Mouse (Mus musculus) brain, embryonic 14.5 days (tissue): ENCODE measurements around the gene Anxa2. TPM values are rescaled to one million over a fixed set of nuclear protein-coding genes. Genes with fewer than 3 reads are reported as not detected.

Source experiments
- DNase-seq: peaks from one replicate; pipeline ENCODE4 v3.0.0-alpha.2; 2011; ENCODE audit warnings: low read depth
- CTCF ChIP-seq: fragments of 200-500 bp; IDR thresholded peaks from 2 replicates; pipeline ENCODE4 v1.5.1; 2012; ENCODE audit warnings: inconsistent platforms, mild to moderate bottlenecking, moderate library complexity, borderline replicate concordance; ENCODE audit not compliant: insufficient read depth, insufficient read length; ENCODE audit errors: extremely low read depth
- POLR2A ChIP-seq: fragments of 200-500 bp; IDR thresholded peaks from 2 replicates; pipeline ENCODE4 v1.6.1; 2012; ENCODE audit warnings: mild to moderate bottlenecking, inconsistent platforms, borderline replicate concordance; ENCODE audit not compliant: poor library complexity, insufficient read depth, insufficient read length, severe bottlenecking; ENCODE audit errors: extremely low read depth
- polyA plus RNA-seq: library from polyadenylated mRNA; depleted of rRNA; stranded (reverse); fragments of >200 nt; gene quantifications from 2 replicates; pipeline ENCODE4 v1.2.3, GENCODE M21; 2012; rRNA removed

The Anxa2 gene
- polyA plus RNA-seq, result 93.5 and 132 TPM in 2 replicates

DNA sequence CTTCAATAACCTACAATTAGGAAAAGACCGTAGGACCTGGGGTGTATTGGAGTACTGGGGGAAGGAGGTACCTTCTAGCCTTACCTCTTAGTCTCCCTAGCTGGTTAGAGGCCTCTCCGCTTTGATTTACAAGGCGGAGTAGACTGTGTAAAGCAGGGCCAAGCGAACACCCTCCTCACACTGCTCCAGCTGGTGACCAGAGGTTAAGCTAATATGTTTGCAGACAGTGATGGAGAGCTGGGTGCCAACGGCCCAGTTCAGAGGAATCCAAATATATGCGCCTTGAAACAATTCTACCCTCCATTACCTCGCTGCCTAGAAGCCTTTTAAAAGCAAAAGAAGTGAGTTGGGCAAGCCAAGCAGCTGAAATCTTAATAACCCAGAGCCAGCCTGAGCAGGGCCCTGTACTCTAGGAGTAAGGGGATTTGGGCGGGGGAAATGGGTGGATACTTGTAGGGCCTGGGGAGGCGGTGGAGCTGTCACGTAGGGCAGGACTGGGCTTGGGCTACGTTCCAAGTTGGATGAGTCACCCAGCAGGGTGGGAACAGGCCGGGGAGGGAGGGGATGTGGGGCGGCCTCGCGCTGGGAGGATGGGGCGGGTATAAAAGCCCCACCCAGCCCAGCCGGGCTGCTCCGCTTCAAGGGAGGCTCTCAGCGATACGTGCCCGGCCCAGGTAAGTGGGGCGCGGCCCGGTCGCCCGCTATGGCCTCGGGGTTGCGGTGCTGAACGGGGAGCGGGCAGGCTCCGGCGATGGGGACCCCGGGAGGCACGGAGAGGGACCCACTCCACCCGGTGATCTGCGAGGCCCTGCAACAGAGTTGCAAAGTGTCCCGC, at the start of gene Anxa2:
Anxa2 (plus strand) TSS at position 555 of the 835 bp plus-strand sequence.
- DNase-seq, result peak; percentile 93
- TF ChIP-seq POLR2A (no peak), CTCF (no peak)

DNA sequence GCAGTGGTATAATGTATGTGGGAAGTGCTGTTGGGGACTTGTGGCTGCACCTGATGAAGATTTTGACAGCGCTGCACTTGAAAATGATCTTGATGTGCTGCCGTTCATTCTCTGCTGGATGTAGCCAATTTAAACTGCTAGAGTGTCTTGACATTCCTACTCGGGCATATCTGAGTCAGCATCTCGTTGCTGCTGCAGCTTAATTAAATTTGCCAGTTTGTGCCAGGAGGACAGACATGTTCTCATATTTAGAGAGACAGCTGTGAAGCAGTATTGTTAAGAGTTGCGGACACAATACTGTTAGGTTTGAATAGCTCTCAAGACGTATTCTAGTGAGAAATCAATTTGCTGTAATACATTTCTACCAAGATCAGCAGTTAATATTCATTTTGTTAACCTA, 48.7 kb upstream of the Anxa2 start:
- DNase-seq, result peak; percentile 41
- TF ChIP-seq POLR2A (no peak), CTCF (no peak)

GRCm38 (mm10) chr9:69419476-69419875, 33.9 kb upstream of the Anxa2 start:
- peak; percentile 46 for DNase-seq
- no peak for TF ChIP-seq POLR2A
- TF ChIP-seq CTCF, result no peak

DNA sequence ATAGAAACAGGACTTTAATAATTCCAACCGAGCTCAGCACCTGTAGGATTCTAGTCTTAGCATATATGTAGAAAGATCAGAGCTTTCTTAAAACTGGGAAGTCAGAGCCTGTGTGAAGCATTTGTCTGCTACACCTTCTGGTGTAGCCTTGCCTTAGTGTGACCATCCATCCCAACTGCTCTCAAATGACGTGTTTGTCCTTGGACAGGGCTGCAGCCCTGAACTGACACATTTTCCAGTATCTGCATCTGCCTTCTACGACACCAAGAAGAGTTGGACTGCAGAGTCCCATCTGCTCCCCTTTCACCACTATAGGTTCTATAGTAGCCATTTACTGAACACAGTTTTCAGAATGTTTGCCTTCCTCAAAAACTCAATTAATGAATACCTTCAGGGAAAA, 22.9 kb upstream of the Anxa2 start:
- no peak for DNase-seq
- TF ChIP-seq CTCF (no peak), POLR2A (no peak)

GRCm38 (mm10) chr9:69431863-69432555, 21.4 kb upstream of the Anxa2 start:
- peak; percentile 87 for DNase-seq
- TF ChIP-seq POLR2A, result no peak
- no peak for TF ChIP-seq CTCF

GRCm38 (mm10) chr9:69435194-69435593, 18.2 kb upstream of the Anxa2 start:
- no peak for TF ChIP-seq CTCF
- TF ChIP-seq POLR2A, result no peak

DNA sequence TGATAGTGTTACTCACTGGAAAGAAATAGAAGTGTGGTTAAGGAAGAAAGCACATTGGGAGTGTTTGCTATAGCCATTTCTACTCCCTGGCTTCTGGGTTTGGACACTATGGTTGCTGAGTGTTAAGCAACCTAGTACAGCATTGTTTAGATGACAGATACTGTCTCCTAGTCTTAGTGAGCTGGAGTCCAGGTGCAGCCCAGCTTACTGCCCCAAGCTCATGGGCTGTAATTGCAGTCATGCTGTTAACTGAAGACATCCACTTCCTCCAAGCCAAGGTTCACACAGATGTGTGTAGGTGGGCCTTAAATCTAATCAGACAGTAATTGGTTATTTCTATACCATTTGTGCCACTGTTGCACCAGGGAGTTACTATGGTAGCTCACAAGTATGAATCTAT, 17.8 kb upstream of the Anxa2 start:
- TF ChIP-seq CTCF (no peak), POLR2A (no peak)
- DNase-seq, result no peak

More at GRCm38 (mm10) chr9:69435194-69435593, 18.2 kb upstream of the Anxa2 start:
- no peak for DNase-seq

- TF ChIP-seq CTCF (no peak), POLR2A (no peak)
- peak; percentile 49 for DNase-seq
Observed at GRCm38 (mm10) chr9:69439805-69440357, 13.5 kb upstream of the Anxa2 start.

DNA sequence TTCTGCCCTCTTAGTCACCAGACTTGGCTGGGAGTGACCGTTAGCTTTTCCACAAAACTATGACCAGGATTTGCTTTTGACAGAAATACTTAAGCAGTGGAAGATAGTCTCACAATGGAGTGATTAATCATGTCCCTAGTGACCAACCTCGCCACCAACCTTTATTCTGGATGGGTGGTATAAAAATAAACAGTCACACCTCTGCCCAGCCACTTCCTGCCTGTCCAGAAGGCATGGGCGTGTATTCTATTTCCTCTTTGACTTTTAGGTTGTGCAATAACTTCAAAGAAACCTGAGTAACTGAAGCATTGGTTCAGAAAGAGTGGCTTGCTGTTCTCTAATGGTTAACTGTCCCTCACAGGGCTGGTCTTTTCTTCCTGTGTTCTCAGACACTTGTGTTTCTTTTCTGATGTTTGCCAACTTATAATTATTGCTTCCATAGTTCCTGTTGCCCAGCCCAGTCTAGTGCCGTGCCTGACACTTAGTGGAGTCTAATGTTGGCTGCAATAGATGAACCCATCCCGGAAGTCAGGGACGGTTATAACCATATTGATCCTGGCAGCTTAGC, 10.9 kb upstream of the Anxa2 start:
- TF ChIP-seq POLR2A (no peak), CTCF (no peak)
- no peak for DNase-seq

DNA sequence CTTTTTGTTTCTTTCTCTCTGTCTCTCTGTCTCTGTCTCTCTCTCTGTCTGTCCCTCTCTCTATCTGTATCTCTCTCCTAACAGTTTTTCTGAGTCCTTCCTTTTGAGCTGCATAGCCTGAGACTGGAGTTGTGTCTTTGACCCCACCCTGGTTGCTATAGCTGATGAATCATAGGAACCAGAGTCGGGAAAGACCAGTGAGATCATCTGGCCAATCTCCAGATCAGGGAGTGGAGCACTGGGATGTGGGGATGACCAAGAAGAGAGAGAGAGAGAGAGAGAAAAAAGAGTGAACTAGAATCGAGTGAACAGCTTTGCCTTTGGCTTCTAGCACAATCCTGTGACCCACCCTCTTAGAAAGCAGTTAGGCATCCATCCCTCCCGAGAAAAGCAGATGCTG, 10.2 kb upstream of the Anxa2 start:
- no peak for DNase-seq
- TF ChIP-seq CTCF (no peak), POLR2A (no peak)

- TF ChIP-seq POLR2A (no peak), CTCF (no peak)
- DNase-seq, result no peak
Observed at GRCm38 (mm10) chr9:69448801-69449200, 4.6 kb upstream of the Anxa2 start.

DNA sequence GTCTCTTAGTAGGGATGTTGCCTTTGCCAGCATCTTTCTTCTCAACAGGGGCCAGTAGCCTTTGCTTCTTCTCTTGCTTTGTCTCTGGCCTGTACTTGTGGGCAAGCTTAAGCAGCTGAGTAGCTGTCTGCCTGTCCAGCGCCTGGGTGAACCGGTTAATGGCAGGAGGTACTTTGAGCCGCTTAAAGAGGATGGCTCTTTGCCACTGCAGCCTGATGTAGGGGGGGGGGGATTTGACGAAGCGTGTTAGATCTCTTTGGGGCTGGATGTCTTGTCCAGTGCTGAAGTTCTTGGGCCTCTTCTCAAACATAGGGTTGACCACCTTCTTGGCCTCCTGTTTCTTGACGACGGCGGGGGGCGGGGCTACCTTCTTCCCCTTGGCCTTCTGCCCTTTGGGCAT, 2.8 kb upstream of the Anxa2 start:
- no peak for DNase-seq
- TF ChIP-seq POLR2A, result no peak

GRCm38 (mm10) chr9:69451886-69452810, 1.3 kb upstream of the Anxa2 start:
- DNase-seq, result no peak

More at GRCm38 (mm10) chr9:69451886-69452810, 1.3 kb upstream of the Anxa2 start:
- TF ChIP-seq POLR2A (no peak), CTCF (no peak)
